Mouse (Mus musculus) kidney, postnatal 14 days (tissue): Measurements from ENCODE around the gene Smarca2.
"Not testable (repeated sequence)": the region's sequence is repeated elsewhere in the genome, so short reads cannot be mapped to it uniquely, and the experiment has no call there.

Experiments used
- DNase-seq: peaks from one replicate; pipeline ENCODE4 v3.0.0; 2022; ENCODE audit warnings: mixed read lengths

Gene Smarca2

GRCm38 (mm10) chr19:26617287-26617686 is 12.4 kb downstream of the Smarca2 start:
- DNase-seq = no peak

- DNase-seq = peak; percentile 54
Measured at GRCm38 (mm10) chr19:26630712-26631235, 25.9 kb downstream of the Smarca2 start.

- DNase-seq = no peak
Measured at GRCm38 (mm10) chr19:26632228-26632627, 27.4 kb downstream of the Smarca2 start.

GRCm38 (mm10) chr19:26640556-26640955 is 35.7 kb downstream of the Smarca2 start:
- no peak for DNase-seq

- no peak for DNase-seq
Measured at GRCm38 (mm10) chr19:26641269-26641668, 36.4 kb downstream of the Smarca2 start.

GRCm38 (mm10) chr19:26643011-26643410 is 38.2 kb downstream of the Smarca2 start:
- DNase-seq = no peak

GRCm38 (mm10) chr19:26643936-26644335 is 39.1 kb downstream of the Smarca2 start:
- no peak for DNase-seq

GRCm38 (mm10) chr19:26645016-26645415 is 40.2 kb downstream of the Smarca2 start:
- no peak for DNase-seq

GRCm38 (mm10) chr19:26646128-26646527 is 41.3 kb downstream of the Smarca2 start:
- DNase-seq = peak; percentile 19

- DNase-seq = no peak
Measured at GRCm38 (mm10) chr19:26650585-26651273, 45.9 kb downstream of the Smarca2 start.

GRCm38 (mm10) chr19:26658324-26658723 is 53.5 kb downstream of the Smarca2 start:
- no peak for DNase-seq

- no peak for DNase-seq
Measured at GRCm38 (mm10) chr19:26659976-26660375, 55.1 kb downstream of the Smarca2 start.

GRCm38 (mm10) chr19:26661198-26661597 is 56.3 kb downstream of the Smarca2 start:
- DNase-seq = no peak

GRCm38 (mm10) chr19:26666303-26666702 is 61.5 kb downstream of the Smarca2 start:
- no peak for DNase-seq

GRCm38 (mm10) chr19:26670089-26670488 is 65.2 kb downstream of the Smarca2 start:
- DNase-seq = no peak

- DNase-seq = not testable (repeated sequence)
Measured at GRCm38 (mm10) chr19:26671413-26671812, 66.6 kb downstream of the Smarca2 start.

- no peak for DNase-seq
Measured at GRCm38 (mm10) chr19:26675917-26676316, 71.1 kb downstream of the Smarca2 start.

GRCm38 (mm10) chr19:26678543-26678942 is 73.7 kb downstream of the Smarca2 start:
- DNase-seq = no peak

- no peak for DNase-seq
Measured at GRCm38 (mm10) chr19:26679674-26680073, 74.8 kb downstream of the Smarca2 start.

GRCm38 (mm10) chr19:26681549-26681948 is 76.7 kb downstream of the Smarca2 start:
- no peak for DNase-seq

GRCm38 (mm10) chr19:26682130-26682529 is 77.3 kb downstream of the Smarca2 start:
- DNase-seq = no peak

- no peak for DNase-seq
Measured at GRCm38 (mm10) chr19:26682731-26683130, 77.9 kb downstream of the Smarca2 start.

GRCm38 (mm10) chr19:26683731-26684130 is 78.9 kb downstream of the Smarca2 start:
- no peak for DNase-seq

- DNase-seq = no peak
Measured at GRCm38 (mm10) chr19:26690516-26690915, 85.7 kb downstream of the Smarca2 start.

- DNase-seq = no peak
Measured at GRCm38 (mm10) chr19:26697107-26697506, 92.3 kb downstream of the Smarca2 start.
